Mouse (Mus musculus) bone marrow macrophage, adult 2 months (primary cell): ENCODE results near the gene Atp5mpl. TPM values are rescaled to one million over a fixed set of nuclear protein-coding genes. Genes with fewer than 3 reads are reported as not detected.

Experiments used
- H3K27ac ChIP-seq: 2 replicates; pipeline ENCODE4 v1.5.1; 2012; ENCODE audit warnings: low read depth, low read length; ENCODE audit not compliant: insufficient read depth
- H3K4me1 ChIP-seq: 2 replicates; pipeline ENCODE4 v1.6.1; 2012; ENCODE audit warnings: low read length; ENCODE audit not compliant: control insufficient read depth, insufficient read depth
- H3K4me3 ChIP-seq: 2 replicates; pipeline ENCODE4 v1.5.1; 2012; ENCODE audit warnings: mild to moderate bottlenecking, low read length, moderate library complexity; ENCODE audit not compliant: insufficient read depth
- CTCF ChIP-seq: IDR thresholded peaks from 2 replicates; pipeline ENCODE4 v1.5.1; 2012; ENCODE audit warnings: low read depth, mild to moderate bottlenecking, low read length, moderate library complexity
- POLR2A ChIP-seq: IDR thresholded peaks from 2 replicates; pipeline ENCODE4 v1.6.1; 2012; ENCODE audit warnings: mild to moderate bottlenecking, low read depth, low read length, borderline replicate concordance
- polyA plus RNA-seq: library from polyadenylated mRNA; stranded (reverse); fragments of >200 nt; gene quantifications from 2 replicates; pipeline ENCODE4 v1.2.4, GENCODE M21; 2012; ENCODE audit not compliant: missing spikeins, insufficient read depth, insufficient read length

Gene Atp5mpl
- polyA plus RNA-seq, 1 experiment: 335 TPM

DNA sequence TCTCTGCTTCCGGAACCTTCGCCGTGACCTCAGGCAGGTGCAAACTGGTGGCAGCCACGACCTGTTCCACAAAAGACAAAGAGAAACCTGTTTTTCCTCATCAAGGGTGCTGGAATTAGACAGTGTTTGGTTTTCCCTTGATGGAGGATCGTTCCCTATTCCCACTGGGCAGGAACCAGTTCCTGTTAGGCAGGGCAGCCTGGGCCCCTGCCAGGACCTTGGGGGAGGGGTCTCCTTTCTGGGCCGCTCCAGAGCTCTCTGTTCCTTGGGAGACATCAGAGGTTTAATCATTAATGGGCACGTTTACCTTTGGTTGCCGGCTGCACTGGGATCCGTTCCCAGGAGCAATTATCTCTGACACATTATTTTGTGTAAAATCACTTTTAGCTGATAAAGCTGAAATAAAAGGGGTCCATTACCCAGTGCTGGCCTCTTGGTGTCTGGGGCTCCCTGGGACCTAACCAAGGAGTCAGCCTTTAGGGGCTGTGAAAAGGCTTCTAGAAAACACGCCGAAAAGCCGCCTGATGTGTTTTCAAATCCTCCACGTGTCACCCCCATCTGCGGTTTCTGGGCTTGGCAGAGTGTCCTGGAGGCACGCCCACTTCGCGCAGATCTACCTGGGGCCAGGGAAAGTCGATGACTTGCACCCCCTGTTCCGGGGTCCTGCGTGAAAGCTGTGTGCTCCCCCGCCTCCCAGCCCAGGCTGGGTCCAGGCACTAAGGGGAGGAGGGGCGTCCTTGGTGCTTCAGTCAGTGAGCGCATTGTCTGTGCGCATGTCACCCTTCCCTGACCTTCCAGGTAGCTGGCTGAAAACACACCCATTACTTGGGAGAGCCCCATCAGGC is 29.8 kb downstream of the Atp5mpl start:
- no peak for TF ChIP-seq POLR2A
- no peak for TF ChIP-seq CTCF
- Histone ChIP-seq H3K4me3 (no peak overlapping the region), H3K4me1 (peaks cover 20% of the 10 kb centered on the region), H3K27ac (no peak overlapping the region)

DNA sequence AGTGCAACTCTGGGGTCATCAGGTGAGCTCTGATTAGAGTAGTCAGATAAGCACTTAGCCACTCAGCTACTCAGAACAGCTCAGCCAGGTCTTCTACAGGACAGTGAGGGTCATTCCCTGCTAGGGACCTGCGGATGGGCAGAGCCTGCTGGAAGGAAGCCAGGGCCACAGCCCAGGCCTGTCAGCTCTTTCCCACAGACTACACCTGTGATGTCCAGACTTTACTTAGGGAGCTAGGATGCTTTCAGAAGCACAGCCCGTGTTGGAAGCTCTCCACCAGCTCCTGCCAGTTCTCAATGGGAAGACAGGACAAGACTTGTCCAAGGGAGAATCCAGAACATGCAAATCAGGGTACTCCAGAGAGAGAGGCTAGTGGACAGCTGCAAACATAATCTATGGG is 32.8 kb downstream of the Atp5mpl start:
- peaks cover 36% of the 10 kb centered on the region for H3K4me1 ChIP-seq
- TF ChIP-seq CTCF (no peak), POLR2A (no peak)
- H3K27ac ChIP-seq: no peak overlapping the region
- no peak overlapping the region for H3K4me3 ChIP-seq

DNA sequence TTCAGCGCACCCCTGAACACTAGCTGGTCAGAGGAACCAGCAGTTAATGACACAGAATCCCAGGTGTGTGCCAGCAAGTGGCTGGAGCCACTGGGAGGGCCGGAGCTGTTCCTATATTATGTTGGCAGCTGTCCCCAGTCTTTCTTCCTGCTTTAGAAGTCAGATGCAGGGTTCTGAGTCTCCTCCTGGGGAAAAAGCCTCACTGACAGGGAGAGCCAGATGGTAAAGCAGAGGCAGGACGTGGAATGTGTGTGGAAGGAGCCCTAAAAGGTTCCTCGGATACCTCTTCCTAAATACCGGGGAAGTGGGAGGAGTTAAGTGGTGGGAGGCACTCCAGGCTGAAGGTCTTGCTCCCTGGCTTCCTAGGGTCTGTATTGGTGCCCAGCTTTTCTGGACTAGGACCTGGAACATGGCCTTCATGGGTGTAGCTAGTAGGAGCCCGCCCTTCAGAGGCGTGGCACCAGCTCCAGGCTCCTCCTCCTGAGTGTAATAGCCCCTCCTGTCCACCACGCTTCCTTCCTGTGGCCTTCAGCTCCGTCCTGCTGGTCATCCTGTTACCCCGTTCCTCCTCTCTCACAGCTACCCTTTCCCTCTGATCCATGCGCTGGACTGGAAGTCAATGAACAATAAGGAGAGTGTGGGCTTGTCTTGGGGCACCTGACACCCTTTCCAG is 33.6 kb downstream of the Atp5mpl start:
- TF ChIP-seq POLR2A: no peak
- no peak for TF ChIP-seq CTCF
- Histone ChIP-seq H3K4me1 (peaks cover 36% of the 10 kb centered on the region), H3K27ac (no peak overlapping the region), H3K4me3 (no peak overlapping the region)

GRCm38 (mm10) chr12:111932513-111932912 is 34.3 kb downstream of the Atp5mpl start:
- Histone ChIP-seq H3K4me3 (no peak overlapping the region), H3K27ac (no peak overlapping the region), H3K4me1 (peaks cover 36% of the 10 kb centered on the region)
- no peak for TF ChIP-seq POLR2A
- TF ChIP-seq CTCF: no peak

DNA sequence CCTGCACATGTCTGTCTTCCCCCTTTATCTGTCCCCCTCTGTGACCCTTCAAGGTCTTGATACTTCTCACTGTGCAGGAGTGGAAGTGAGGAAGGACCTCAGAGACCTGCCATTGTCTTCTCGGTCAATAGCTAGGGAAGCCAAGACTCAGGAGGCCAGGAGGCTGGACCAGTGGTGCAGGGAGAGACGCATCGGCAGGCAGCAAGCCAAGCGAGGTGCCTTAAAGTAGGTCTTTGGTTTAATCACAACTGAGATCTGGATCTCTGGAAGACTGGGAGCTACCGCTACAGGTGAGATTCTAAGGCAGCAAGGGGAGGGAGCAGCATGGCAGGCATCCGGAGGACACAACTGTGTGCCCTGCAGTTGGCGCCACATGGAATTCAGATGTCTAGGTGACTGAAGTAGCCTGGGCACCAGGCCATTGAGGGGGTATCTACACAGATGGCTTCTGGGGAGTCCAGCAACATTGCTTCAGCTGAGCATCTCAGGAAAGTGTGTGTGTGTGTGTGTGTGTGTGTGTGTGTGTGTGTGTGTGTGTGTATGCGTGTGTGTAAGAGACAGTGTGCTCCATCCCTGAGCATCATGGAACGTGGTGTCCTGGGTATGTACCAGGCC is 35.3 kb downstream of the Atp5mpl start:
- peak overlapping the region; percentile 71 for H3K27ac ChIP-seq
- H3K4me3 ChIP-seq: no peak overlapping the region
- H3K4me1 ChIP-seq: peaks cover 40% of the 10 kb centered on the region
- no peak for TF ChIP-seq CTCF
- TF ChIP-seq POLR2A: no peak

- H3K4me1 ChIP-seq: peaks cover 34% of the 10 kb centered on the region
- TF ChIP-seq POLR2A (no peak), CTCF (no peak)
- H3K4me3 ChIP-seq: no peak overlapping the region
- H3K27ac ChIP-seq: no peak overlapping the region
Observed at GRCm38 (mm10) chr12:111928411-111928966, 38.3 kb downstream of the Atp5mpl start.

DNA sequence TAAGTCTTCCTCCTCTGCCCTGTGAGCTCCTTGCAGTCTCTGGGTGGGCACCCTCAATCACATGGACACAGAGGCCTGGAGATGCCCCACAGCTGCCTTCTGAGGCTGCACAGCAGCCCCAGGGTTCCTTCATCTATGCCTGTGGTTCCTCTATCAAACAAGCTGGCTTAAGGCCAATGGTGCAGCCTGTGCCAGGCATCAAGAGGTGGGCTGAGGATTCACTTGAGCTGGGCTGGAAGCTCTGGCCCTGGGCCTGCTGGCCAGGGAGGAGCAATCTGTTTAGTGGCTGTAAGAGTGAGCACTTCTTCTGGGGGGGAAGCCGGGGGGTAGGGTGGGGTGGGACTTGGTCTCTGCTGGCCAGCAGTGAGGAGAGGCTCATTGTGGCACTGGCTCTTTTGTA is 39.4 kb downstream of the Atp5mpl start:
- Histone ChIP-seq H3K4me1 (peaks cover 23% of the 10 kb centered on the region), H3K4me3 (no peak overlapping the region), H3K27ac (no peak overlapping the region)
- no peak for TF ChIP-seq POLR2A

DNA sequence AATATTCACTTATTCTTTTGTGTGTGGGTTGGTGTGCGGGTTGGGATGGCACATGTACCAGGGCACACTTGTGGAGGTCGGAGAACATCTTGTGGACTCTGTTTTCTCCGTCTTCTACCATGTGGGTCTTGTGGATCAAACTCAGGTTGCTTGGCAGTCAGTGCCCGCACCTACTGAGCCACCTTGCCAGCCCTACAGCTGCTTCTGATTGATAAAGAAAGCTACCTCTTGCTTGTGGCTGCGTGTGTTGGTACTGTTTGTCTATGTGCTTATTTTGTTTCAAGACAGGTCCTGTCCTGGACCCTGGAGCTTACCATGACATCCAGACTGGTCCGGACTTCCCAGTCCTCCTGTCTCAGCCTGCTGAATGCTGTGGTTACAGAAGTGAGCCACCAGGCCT is 43.7 kb downstream of the Atp5mpl start:
- Histone ChIP-seq H3K4me1 (peaks cover 9% of the 10 kb centered on the region), H3K27ac (no peak overlapping the region)
- TF ChIP-seq CTCF (no peak), POLR2A (no peak)

DNA sequence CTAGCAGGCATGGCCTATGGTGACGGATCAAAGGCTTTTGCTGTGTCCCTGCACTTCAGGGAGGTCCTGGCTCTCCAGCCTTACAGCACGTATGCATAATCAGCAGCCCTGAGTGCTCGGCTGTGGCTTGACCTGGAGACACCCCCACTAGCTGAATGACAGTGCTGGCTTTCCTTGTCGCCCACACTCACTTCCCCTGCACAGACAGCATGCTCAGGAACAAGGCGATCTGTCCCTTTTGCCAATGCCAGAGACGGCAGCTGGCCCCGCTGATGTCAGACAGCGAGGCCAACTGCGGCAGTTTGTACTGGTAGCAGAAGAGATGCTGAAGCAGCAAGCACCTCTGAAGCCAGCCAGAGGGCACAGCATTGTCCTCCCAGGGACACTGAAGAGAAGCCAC is 46.7 kb downstream of the Atp5mpl start:
- H3K4me3 ChIP-seq: no peak overlapping the region
- no peak overlapping the region for H3K27ac ChIP-seq
- H3K4me1 ChIP-seq: peaks cover 5% of the 10 kb centered on the region
- no peak for TF ChIP-seq CTCF
- TF ChIP-seq POLR2A: no peak

More for the DNA sequence above, 43.7 kb downstream of the Atp5mpl start:
- no peak overlapping the region for H3K4me3 ChIP-seq

DNA sequence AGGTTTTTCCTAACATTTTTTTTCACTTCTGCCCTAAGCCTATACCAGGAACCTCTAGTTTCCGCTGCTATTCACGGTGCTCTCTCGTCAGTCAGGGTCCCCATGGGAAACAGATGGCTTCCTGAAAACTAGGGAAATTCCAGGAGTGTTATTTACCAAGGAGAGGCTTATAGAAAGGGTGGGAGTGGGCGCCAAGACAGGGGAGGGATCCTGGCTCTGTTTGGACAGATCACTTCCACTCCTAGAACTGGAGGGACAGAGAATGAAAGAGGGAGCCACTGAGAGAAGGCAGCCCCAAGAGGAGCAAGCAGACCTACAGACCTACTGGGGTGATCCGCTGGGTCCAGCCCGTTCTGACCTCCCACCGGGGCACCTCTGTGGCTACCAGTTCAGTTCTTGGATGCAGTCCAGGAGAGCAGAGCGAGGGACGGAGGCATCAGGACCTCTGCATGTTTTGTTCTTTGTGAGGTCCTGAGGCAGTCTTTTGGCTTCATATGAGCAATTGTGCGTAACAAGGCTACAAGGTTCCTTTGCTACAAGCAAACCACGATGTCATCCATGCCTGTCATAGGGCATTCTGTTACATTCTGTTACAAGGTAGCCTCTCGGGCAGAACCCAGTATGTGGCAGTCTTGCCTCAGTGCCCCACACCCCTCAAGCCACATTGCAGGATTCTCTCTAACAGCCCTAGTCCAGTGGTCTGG is 50.1 kb downstream of the Atp5mpl start:
- Histone ChIP-seq H3K4me3 (no peak overlapping the region), H3K27ac (no peak overlapping the region), H3K4me1 (peaks cover 16% of the 10 kb centered on the region)
- TF ChIP-seq CTCF (no peak), POLR2A (no peak)
